Mouse (Mus musculus): ENCODE measurements around the gene Acsf3.

- no peak for TF ChIP-seq GATA1 (IDR thresholded peaks at IDR 0.05; ENCODE audit: low read length)
- TF ChIP-seq TAL1 (IDR thresholded peaks at IDR 0.05; ENCODE audit: low read length), result no peak
These were observed 23.9 kb upstream of the Acsf3 start for GRCm38 (mm10) chr8:122751342-122751741.
